Mouse (Mus musculus) kidney, adult 2 months (tissue): ENCODE data around the gene Sowaha. TPM values are rescaled to one million over a fixed set of nuclear protein-coding genes. Genes with fewer than 3 reads are reported as not detected.

Source experiments
- DNase-seq: peaks from one replicate; pipeline ENCODE4 v3.0.0; 2021
- H3K27ac ChIP-seq: fragments of 200-500 bp; 2 replicates; pipeline ENCODE4 v1.5.1; 2012; ENCODE audit warnings: low read depth, low read length, control low read depth, inconsistent platforms; ENCODE audit not compliant: insufficient read depth
- H3K27me3 ChIP-seq: fragments of 200-500 bp; replicated peaks from 2 replicates; pipeline ENCODE4 v1.6.1; 2012; ENCODE audit warnings: mild to moderate bottlenecking, moderate library complexity, low read length, inconsistent platforms; ENCODE audit not compliant: control insufficient read depth, insufficient read depth
- H3K36me3 ChIP-seq: fragments of 200-500 bp; 2 replicates; pipeline ENCODE4 v1.6.1; 2012; ENCODE audit warnings: mild to moderate bottlenecking, moderate library complexity, low read length, inconsistent platforms; ENCODE audit not compliant: control insufficient read depth, insufficient read depth
- H3K4me1 ChIP-seq: fragments of 200-500 bp; 2 replicates; pipeline ENCODE4 v1.6.1; 2011; ENCODE audit warnings: low read length; ENCODE audit not compliant: control insufficient read depth, insufficient read depth
- H3K4me3 ChIP-seq: fragments of 200-500 bp; 2 replicates; pipeline ENCODE4 v1.5.1; 2011; ENCODE audit warnings: mild to moderate bottlenecking, low read depth, low read length, control low read depth; ENCODE audit not compliant: insufficient read depth
- CTCF ChIP-seq: fragments of 200-500 bp; conservative IDR thresholded peaks from 2 replicates; pipeline ENCODE4 v1.5.1; 2011; ENCODE audit warnings: low read depth, mild to moderate bottlenecking, control low read depth, low read length, moderate library complexity, mixed read lengths; ENCODE audit not compliant: insufficient read depth, insufficient read length
- POLR2A ChIP-seq: fragments of 200-500 bp; IDR thresholded peaks from one replicate; pipeline ENCODE4 v1.6.1; 2011; ENCODE audit warnings: low read depth, low read length, control low read depth
- WGBS: fragments of 180-500 bp; shearing (Covaris S2); methylation state at CpG from one replicate; pipeline ENCODE4 v1.1.7; 2018; 5-methylcytosine and 5-hydroxymethylcytosine counted together
- polyA plus RNA-seq: library from polyadenylated mRNA; depleted of rRNA; stranded (reverse); fragments of >200 nt; gene quantifications from 2 replicates; pipeline ENCODE4 v1.2.3, GENCODE M21; 2012

Sowaha gene
- polyA plus RNA-seq, 1 experiment, result 0.84 TPM

DNA sequence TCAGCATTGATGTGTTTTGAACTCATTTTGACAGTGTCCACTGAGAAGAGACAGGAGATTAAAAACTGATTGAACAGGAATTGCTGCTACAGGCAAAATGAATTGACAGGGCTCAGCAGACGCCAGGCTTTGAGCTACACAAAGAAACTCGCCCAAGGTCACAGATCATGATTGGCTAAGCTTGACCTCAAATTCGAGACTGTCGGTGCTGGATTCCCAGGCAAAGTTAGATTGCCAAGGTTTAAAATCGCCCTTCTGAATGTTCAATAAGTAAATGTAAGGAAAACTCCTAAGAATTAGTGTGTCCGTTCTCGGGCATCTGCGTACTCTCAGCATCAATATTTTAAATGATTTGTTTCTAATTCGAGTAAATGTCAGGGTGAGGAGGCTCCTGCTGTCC, 9.3 kb upstream of the Sowaha start:
- TF ChIP-seq POLR2A, result no peak
- no peaks in the 10 kb centered on the region for H3K36me3 ChIP-seq
- H3K4me3 ChIP-seq, result no peak overlapping the region
- no peak for DNase-seq
- WGBS, result 90% methylated on average over 9 of the region's 9 CpGs
- no peak overlapping the region for H3K27ac ChIP-seq
- no peaks in the 10 kb centered on the region for H3K27me3 ChIP-seq
- no peaks in the 10 kb centered on the region for H3K4me1 ChIP-seq

DNA sequence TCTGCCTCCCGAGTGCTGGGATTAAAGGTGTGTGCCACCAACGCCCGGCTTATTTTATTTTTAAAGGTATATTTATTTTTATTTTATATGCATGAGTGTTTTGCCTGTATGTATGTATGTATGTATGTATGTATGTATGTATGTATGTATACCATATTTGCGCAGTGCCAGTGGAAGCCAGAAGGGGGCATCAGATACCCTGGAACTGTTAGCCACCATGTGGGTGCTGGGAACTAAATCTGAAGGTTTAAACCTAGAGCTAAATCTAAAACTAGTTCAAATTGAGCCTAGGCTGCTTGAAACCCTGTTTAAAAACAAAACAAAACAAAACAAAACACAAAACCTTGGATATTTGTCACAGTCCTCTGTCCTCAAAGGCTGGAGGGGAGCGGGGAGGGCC, 8.9 kb upstream of the Sowaha start:
- H3K27ac ChIP-seq, result no peak overlapping the region
- no peak for DNase-seq
- TF ChIP-seq POLR2A (no peak), CTCF (no peak)
- no peaks in the 10 kb centered on the region for H3K4me1 ChIP-seq
- no peaks in the 10 kb centered on the region for H3K36me3 ChIP-seq
- H3K27me3 ChIP-seq, result no peaks in the 10 kb centered on the region
- 97% methylated on average over 5 of the region's 5 CpGs for WGBS
- no peak overlapping the region for H3K4me3 ChIP-seq

DNA sequence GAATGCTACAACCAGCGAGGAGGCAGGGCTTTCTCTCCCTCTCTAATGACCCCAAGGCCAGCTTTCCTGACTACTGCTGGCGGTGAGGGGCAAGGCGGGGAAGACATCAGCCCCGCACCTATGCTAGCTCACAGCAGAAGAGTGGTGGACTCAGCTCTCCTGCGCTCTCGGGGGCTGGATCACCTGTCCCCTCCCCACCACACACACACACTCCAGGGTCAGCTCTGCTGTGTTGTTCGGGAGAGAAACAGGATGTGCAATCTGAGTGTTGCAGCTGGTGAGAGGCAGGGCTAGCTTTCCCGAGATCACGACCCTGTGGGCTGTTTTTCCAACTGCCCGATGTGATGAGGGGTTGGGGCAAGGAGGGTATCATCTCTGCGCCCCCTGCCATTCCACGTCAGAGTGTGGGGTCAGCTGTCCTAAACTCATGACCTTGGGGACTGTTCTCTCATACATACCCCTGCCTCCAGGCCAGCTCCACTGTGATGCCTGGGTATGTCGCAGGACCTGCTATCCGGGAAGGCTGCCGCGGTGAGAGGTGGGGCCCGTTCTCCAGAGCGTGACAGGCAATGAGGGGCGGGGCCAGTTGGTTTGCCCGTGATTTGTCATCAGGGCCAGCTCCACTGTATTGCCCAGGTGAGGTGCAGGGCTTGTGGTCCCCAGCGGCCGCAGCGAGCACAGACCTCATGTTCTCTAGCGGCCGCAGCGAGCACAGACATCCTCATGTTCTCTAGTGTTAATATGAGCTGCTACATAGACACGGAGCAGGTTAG, 6.9 kb upstream of the Sowaha start:
- Histone ChIP-seq H3K36me3 (no peaks in the 10 kb centered on the region), H3K4me3 (no peak overlapping the region), H3K4me1 (no peaks in the 10 kb centered on the region), H3K27ac (no peak overlapping the region), H3K27me3 (no peaks in the 10 kb centered on the region)
- no peak for TF ChIP-seq CTCF
- no peak for TF ChIP-seq POLR2A
- DNase-seq, result peak; percentile 64
- 10% methylated on average over 27 of the region's 27 CpGs for WGBS

DNA sequence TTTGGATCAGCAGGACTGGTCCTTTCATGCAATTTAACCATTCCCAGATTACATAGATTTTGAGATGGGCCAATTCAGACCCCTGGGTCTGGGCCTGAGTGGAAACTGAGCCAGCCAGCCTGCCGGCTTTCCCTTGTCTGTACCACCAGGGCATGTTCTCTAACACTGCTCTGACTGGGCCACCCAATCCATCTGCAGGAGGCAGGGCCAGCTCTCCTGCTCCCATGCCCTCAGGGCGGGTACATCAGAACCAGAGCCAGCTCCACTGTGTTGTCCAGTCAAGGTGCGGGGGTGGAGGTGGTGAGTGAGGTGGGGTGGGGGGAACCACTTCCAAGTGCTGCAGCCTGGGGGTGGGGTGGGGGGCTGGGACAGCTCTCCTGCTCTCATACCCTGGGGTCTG, 6.3 kb upstream of the Sowaha start:
- DNase-seq, result no peak
- WGBS, result 65% methylated on average over 3 of the region's 3 CpGs
- H3K27ac ChIP-seq, result no peak overlapping the region
- no peaks in the 10 kb centered on the region for H3K27me3 ChIP-seq
- H3K36me3 ChIP-seq, result no peaks in the 10 kb centered on the region
- no peaks in the 10 kb centered on the region for H3K4me1 ChIP-seq
- no peak overlapping the region for H3K4me3 ChIP-seq
- TF ChIP-seq POLR2A, result no peak
- TF ChIP-seq CTCF, result no peak

DNA sequence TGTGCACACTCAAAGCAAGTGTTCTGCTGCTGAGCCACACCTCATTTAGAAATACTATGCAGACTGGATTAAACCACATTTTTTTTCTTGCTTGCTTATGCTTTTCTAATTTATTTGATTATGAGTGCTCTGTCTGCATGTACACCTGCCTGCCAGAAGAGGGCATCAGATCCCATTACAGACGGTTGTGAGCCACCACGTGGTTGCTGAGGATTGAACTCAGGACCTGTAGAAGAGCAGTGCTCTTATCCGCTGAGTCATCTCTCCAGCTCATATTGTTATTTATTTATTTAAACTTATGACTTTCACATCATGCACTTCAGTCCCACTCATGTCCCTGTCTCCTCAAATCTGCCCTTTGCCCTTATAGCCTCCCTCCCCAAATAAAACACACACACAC, 5.6 kb upstream of the Sowaha start:
- TF ChIP-seq CTCF (peak; percentile 40), POLR2A (no peak)
- H3K27me3 ChIP-seq, result no peaks in the 10 kb centered on the region
- WGBS, result 44% methylated on average over 3 of the region's 3 CpGs

DNA sequence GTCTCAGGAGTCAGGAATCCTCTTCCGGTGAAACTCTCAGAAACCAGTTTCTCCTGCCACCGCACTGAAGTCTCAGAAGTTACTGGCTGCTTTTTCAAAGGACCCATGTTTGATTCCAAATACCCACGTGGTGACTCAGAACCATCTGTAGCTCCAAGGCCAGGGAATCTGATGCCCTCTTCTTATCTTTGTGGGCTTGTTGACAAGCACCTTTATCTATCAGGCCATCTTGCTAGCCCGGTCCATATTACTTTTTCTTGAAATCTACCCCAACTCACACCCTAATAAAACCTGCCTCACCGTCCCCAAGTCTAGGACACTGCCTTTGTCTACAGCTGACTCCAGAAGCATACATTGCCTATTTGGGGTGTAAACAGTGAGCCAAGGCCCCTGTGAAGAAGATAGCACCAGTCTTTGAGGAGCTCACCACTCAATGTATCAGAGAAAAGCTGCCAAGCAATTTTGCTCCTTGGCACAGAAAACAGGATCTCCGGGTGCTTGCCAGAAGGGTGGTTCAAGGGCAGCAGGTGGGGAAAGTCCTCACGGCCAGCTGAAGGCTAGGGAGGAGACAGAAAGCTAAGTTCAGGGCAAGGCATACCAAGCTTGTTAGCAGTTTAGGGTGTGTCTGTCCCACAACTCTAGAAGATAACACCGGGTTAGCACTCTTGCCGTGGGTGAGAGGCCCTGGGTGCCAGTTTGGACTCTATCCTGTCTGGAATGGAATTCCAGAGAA, 3.3 kb upstream of the Sowaha start:
- no peak overlapping the region for H3K27ac ChIP-seq
- no peaks in the 10 kb centered on the region for H3K4me1 ChIP-seq
- no peak overlapping the region for H3K4me3 ChIP-seq
- WGBS, result 66% methylated on average over 9 of the region's 9 CpGs
- no peaks in the 10 kb centered on the region for H3K36me3 ChIP-seq
- peaks cover 3% of the 10 kb centered on the region; the same call in 1 of the 2 replicates for H3K27me3 ChIP-seq
- TF ChIP-seq CTCF (no peak), POLR2A (no peak)
- peak; percentile 58 for DNase-seq

More for the DNA sequence above, 5.6 kb upstream of the Sowaha start:
- DNase-seq, result no peak
- H3K4me3 ChIP-seq, result no peak overlapping the region
- no peaks in the 10 kb centered on the region for H3K36me3 ChIP-seq
- no peaks in the 10 kb centered on the region for H3K4me1 ChIP-seq
- no peak overlapping the region for H3K27ac ChIP-seq

DNA sequence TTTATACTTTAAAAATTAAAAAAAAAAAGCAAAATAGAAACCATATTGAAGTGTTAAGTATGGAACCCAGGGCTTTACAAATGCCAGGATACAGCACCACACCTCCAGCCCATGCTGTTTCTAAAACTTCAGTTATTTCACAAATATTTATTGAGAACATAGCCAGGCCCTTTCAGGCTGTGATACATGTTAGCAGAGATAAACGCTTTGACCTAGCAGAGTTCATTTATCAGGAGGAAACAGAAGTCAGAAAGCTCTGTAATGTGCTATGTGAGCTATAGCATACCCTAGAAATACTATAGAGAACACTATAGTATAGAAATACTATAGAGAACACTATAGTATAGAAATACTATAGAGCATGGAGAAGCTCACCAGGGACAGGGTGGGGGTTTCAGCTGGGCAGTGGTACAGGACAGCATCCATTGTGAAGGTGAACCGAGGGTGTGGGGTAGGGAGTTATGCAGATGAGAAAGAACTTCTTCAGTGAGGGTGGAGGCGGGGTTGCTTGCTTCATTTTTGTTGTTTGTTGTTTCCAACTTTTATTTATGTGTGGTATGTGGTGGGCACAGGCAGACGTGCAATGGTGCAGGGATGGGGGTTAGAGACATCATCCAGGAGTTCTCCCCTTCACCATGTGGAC, 1.1 kb upstream of the Sowaha start:
- H3K4me3 ChIP-seq, result no peak overlapping the region
- no peak for DNase-seq
- WGBS, result 83% methylated on average over 4 of the region's 4 CpGs
- H3K27ac ChIP-seq, result no peak overlapping the region
- H3K4me1 ChIP-seq, result no peaks in the 10 kb centered on the region
- TF ChIP-seq CTCF, result no peak
- TF ChIP-seq POLR2A, result no peak
- H3K27me3 ChIP-seq, result peaks cover 3% of the 10 kb centered on the region; the same call in 1 of the 2 replicates
- no peaks in the 10 kb centered on the region for H3K36me3 ChIP-seq
